Mouse (Mus musculus) megakaryocyte, adult 5-6 weeks (primary cell): ENCODE measurements around the gene Gal3st2b. TPM values are rescaled to one million over a fixed set of nuclear protein-coding genes. Genes with fewer than 3 reads are reported as not detected.
"Not testable (repeated sequence)": the region's sequence is repeated elsewhere in the genome, so short reads cannot be mapped to it uniquely, and the experiment has no call there.

Experiments
- ATAC-seq: 2 replicates; pipeline ENCODE4 v1.8.0; 2016; ENCODE audit warnings: mild to moderate bottlenecking, inconsistent platforms; ENCODE audit not compliant: poor library complexity, severe bottlenecking
- total RNA-seq, 2 experiments: library from RNA; stranded (forward) in 1 of 2; stranded (reverse) in 1 of 2; fragments of 153-499, 151-499 nt in 1 of 2; fragments of 221-1000, 200-1000 nt in 1 of 2; gene quantifications; 2 replicates each; pipeline versions ENCODE4 v1.2.3 to v1.2.4; 2015 to 2017

Gal3st2b gene
- total RNA-seq, 2 experiments from 2014 or later = not detected

DNA sequence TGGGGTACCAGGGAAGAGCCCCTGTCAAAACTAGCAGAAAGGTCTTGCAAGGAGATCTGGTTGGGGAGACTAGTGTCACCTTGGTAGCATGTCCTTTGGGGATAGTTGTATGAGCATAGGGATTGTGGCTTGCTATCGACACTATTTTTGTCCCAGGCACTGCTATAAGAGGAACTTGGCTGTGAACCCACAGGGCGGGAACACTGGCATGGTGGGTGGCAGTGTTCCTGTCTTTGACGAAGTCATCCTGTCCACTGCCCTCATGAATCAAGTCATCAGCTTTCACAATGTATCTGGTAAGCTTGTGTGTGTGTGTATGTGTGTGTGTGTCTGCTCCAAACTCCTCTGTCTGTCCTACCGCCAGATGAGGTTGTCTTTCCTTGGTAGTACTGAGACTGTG, 57.7 kb downstream of the Gal3st2b start:
- peak; percentile 85 for ATAC-seq

DNA sequence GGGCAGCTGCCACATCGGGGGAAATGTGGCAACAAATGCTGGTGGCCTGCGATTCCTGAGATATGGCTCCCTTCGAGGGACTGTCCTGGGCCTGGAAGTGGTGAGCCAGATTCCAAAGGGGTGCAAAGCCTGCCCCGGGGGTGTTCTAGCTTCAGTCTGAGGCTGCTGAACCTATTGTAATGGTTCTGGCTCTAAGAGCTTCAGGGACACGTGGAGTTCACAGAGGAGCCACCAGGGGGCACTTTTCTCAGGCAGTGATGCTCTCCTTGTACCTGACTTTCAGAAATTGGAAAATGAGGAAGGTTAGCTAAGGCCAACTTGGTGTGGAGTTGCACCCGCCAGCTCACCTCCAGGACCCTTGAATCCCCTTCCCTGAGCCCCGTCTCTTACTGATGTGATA, 60.2 kb downstream of the Gal3st2b start:
- peak; percentile 84 for ATAC-seq

DNA sequence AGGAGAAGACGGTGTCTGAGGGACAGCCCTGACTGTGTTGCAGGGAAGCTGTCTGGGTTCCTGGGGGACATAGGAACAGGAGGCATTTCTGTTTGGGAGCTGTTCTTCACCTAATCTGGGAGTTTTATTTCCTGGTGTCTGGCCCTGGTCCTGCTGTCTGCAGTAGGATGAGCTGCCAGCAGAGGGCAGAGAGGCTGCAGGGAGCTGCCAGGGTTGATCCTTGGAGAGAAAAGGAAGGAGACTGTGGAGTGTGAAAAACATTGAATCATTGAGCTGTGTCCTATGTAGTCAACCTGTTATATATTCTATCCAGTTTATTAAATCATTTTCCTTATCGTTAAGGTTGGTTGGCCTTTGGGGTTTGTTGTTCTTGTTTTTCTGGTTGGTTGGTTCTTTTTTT, 62.8 kb downstream of the Gal3st2b start:
- ATAC-seq = peak; percentile 63

DNA sequence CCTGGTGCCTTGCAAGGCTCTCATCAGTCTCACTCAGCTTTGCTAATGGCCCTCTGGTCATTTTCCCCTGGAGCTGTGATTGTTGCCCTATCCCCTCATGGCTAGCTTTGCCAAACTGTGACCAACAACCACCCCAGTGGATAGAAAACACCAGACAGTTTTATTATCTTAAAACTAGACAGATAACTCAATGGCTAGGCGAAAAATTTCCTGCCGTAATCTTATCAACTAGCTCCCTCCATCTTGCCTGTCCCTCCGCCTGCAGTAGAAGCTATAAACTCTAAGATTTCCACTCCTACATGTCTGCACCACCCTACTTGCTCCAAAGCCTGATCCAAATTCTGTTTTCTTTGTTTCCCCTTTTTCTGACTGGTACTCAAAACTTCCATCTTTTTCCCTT, 68.1 kb downstream of the Gal3st2b start:
- no peak for ATAC-seq

DNA sequence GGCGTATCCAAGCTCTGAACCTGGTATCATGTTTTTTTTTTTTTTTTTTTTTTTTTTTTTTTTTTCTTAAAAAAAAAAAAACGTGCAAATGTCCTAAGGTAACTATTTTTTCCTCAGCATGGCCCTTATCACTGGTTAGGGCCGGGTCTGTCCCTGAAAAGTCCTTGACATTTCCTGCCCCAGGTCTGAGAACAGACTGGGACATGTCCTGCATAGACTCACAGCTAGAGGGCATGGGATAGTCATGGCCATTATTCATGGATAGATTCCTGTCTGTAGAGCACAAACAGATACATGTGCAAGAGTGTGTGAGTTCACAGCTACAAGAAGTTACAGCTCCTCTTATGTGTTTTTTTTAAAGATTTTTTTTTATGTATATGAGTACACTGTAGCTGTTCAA, 70.7 kb downstream of the Gal3st2b start:
- ATAC-seq = no peak

DNA sequence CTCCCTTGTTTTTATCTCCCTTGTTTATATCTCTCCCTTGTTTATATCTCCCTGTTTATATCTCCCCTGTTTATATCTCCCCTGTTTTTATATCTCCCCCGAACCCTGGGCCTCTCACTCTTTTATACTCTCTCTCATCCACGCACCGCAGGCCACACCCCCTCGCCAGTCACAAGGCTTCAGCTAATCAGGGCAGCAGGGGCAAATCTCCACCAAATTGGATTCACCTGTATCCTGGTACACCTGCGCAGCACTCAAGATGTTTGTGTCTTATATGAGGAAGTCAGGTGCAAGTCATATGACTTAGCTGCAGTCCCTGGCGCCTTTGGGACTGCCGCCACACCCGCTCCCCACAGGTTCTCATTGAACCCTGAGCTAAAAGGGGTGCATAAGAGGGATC, 72.1 kb downstream of the Gal3st2b start, which contains the start of gene Gal3st2c:
Gal3st2c (plus strand) TSS at position 301 of the 400 bp plus-strand sequence.
- ATAC-seq = not testable (repeated sequence)

DNA sequence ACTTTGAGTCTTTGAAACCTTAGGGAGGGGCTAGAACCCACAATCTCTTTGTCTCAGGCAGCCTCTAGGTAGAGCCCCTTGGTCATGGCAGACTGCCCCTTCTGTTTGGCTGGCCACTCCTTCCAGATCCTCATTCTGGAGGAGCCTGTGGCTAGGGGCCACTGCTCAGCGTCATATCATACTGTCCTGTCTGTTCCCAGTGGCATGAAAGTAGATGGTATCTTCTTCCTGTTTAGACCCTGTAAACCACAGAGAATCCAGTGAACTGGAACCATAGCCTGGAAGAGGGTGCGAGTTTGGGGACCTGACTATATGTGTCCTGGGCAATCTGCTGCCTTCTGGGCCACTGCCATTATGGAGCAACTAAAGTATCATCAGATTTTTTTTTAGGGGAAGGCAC, 73.0 kb downstream of the Gal3st2b start:
- not testable (repeated sequence) for ATAC-seq

DNA sequence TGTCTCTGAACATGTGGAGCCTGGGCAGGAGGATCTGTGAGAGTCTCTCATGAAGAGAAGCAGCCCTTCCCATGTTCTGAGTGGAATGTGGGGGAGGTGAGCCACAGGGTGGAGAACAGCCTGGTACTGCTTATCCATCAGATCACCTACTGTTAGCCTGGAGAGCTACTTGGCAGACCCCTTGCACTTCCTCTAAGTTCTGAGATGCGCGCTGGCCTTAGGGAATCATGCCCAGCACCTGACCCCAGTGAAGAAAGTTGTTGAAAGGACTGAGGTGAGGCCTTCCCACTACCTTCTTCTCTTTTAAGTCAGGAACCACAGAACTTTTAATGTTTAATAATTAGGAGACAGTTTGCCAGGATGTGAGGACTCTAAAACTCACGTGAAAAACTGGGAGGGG, 73.4 kb downstream of the Gal3st2b start:
- not testable (repeated sequence) for ATAC-seq

Other genes starting within 250 kb of the Gal3st2b start
- not detected in 2 replicates for gene Bok, start 232.7 kb upstream of the Gal3st2b start, total RNA-seq (2015)
- gene Bok, start 232.7 kb upstream of the Gal3st2b start, total RNA-seq (2017) = not detected in 2 replicates
- 16.6 and 19.9 TPM in 2 replicates for gene Atg4b, start 166.8 kb upstream of the Gal3st2b start, total RNA-seq (2015)
- 34.5 and 36.5 TPM in 2 replicates for gene Atg4b, start 166.8 kb upstream of the Gal3st2b start, total RNA-seq (2017)
- 19.5 and 25.3 TPM in 2 replicates for gene Thap4, start 163.4 kb upstream of the Gal3st2b start, total RNA-seq (2015)
- 11.5 and 14.0 TPM in 2 replicates for gene Thap4, start 163.4 kb upstream of the Gal3st2b start, total RNA-seq (2017)
- gene Dtymk, start 116.4 kb upstream of the Gal3st2b start, total RNA-seq (2015) = 89.6 and 94.6 TPM in 2 replicates
- 78.7 and 94.6 TPM in 2 replicates for gene Dtymk, start 116.4 kb upstream of the Gal3st2b start, total RNA-seq (2017)
- gene Ing5, start 114.3 kb upstream of the Gal3st2b start, total RNA-seq (2015) = 8.3 and 11.1 TPM in 2 replicates
- gene Ing5, start 114.3 kb upstream of the Gal3st2b start, total RNA-seq (2017) = 22.1 and 26.3 TPM in 2 replicates
- gene D2hgdh, start 93.4 kb upstream of the Gal3st2b start, total RNA-seq (2015) = 10.8 and 12.4 TPM in 2 replicates
- gene D2hgdh, start 93.4 kb upstream of the Gal3st2b start, total RNA-seq (2017) = 13.2 and 15.2 TPM in 2 replicates
- not detected in 2 replicates for gene Gal3st2, start 57.0 kb upstream of the Gal3st2b start, total RNA-seq (2015)
- gene Gal3st2, start 57.0 kb upstream of the Gal3st2b start, total RNA-seq (2017) = not detected in 2 replicates
- not detected in 2 replicates for gene Gal3st2c, start 72.2 kb downstream of the Gal3st2b start, total RNA-seq (2015)
- not detected in 2 replicates for gene Gal3st2c, start 72.2 kb downstream of the Gal3st2b start, total RNA-seq (2017)
- gene Neu4, start 102.1 kb downstream of the Gal3st2b start, total RNA-seq (2015) = not detected in 2 replicates
- not detected in 2 replicates for gene Neu4, start 102.1 kb downstream of the Gal3st2b start, total RNA-seq (2017)
- not detected in 2 replicates for gene Pdcd1, start 134.2 kb downstream of the Gal3st2b start, total RNA-seq (2015)
- gene Pdcd1, start 134.2 kb downstream of the Gal3st2b start, total RNA-seq (2017) = 0.26 TPM in 1 of 2 replicates, not detected in the other